Mouse (Mus musculus) monocyte, adult 2 months (primary cell): ENCODE data around the gene Rbsn.
A peak's percentile ranks its signal among the peaks of the same experiment; 100 is the strongest.

Source experiments
- DNase-seq, 2 experiments: peaks; one replicate each; pipeline ENCODE4 v3.0.0; 2022; ENCODE audit warnings: low spot score in 2 of 2, low read depth in 1 of 2

The Rbsn gene

DNA sequence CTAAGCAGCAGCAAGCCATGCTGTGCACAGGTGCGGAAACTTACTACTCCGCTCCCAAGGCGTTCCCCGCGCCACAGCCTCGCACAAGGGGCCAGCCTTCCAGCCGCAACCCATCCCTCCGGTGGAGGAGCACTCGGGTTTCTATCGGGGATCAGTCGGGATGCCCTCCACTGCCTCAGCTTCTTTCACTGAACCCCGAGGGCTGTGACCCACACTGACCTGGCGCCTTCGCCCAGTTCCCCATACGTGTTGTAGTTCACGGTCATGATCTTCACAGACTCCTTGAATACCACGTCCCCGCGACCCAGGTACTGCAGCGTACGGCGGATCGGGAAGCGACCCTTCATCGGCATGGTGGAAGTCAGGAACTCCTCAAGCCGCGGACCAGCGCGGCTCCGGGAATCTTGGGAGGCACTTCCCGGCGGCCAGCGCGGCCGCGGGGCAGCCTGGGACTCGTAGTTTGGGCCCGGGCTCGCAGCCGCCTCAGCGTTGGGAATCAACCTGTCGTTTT, 31.0 kb downstream of the Rbsn start, which contains the start of gene Mrps25:
TSS of gene Mrps25 (minus strand) at position 413 of the 511 bp plus-strand sequence.
- peak in 1 of 2 experiments; percentile 3 for DNase-seq

DNA sequence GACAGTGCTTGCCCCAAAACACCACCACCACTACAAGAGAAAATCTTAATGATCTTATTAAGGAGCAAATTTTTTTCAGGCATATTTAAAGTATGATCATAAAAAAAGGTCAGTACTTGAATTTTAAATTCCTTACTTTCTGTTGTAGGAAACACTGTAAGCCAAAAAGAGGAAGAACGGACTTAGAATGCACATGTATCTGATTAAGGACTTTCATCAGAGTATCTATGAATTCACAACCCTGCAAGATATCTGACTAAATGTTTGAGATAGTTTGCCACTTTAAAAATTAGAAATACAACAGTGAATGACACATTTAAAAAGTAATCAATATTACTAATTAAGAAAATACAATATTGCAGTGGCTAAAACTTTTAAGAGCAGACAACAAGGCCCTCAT, 38.3 kb downstream of the Rbsn start:
- DNase-seq: no peak

DNA sequence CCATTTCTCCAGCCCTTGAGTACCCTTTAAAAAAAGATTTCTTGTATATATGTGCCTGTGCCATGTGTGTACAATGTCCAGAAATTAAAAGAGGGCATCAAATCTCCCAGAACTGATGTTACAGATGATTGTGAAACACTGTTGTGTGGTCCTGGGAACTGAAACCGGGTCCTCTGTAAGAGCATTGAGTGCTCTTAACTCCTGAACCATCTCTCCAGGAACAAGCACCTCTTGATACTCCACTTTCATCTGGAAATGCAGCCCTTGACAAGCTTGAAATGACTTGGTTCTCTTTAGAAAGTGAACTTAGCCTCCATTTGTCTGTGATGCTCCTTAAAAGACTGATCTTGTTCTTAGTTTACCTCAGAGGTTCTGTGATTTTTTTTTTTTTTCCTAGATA, 52.0 kb downstream of the Rbsn start:
- no peak for DNase-seq

DNA sequence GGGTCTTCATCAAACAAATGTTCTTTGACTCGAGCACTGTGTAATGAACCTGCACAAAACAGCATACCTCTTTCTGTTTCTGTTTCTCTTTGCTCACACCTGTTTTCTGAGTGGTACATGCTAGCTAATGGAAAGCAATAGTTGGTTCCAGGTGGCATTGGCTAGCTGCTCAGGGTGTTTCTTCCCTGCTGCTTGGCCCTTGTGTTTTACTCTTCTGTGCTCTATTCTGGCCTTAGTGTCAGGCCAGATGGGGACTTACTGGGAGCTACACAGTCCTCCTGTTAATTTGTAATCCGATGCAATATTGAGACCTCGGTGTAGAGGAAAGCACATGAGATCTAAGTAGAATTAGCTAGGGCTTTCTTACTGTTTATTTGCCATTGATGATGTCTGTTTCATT, 55.9 kb downstream of the Rbsn start:
- DNase-seq: no peak

DNA sequence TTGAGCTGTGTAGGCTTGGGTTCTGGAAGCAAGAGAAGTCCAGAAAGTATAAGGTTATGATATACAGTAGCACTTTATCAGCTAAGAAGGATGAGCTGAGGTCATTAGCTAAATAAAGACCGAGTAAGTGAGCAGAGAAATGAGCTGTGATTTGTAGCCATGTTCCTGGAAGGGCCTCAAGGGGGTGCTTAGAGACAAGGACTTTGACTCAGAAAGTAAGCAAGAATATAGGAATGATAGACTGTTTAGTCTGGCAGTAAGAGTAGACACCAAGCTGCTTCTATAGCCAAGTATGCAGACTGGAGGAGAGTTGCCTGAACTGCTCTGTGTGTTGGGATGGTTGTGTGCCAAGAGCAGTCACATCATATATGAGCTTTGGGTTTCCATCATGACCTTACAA, 61.0 kb downstream of the Rbsn start:
- DNase-seq: no peak

DNA sequence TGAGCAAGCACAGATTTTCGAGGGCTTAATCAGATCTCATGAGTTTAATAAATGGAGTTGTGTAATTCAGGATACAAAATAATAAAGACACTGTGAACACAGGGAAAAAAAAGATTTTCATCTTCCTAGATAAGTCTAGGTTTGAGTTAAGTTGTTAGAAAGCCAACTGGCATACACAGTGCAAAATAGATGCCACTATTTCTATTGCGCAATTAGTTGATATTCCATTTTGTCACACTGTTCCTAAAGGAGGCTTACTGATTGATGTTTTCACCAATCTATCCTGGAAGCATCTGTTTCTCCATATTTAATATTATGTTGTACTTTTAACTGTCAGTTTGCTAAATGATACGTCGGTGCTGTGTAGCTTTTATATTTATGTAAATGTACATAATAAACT, 68.8 kb downstream of the Rbsn start:
- DNase-seq: no peak
